Mouse (Mus musculus) testis, adult 2 months (tissue): ENCODE results near the gene Ddx23.

Source experiments
- CTCF ChIP-seq: fragments of 200-500 bp; IDR thresholded peaks from 2 replicates; pipeline ENCODE4 v1.5.1; 2012; ENCODE audit warnings: low read depth, mild to moderate bottlenecking, inconsistent platforms, low read length, moderate library complexity; ENCODE audit not compliant: control insufficient read depth, insufficient read depth, insufficient replicate concordance
- POLR2A ChIP-seq: fragments of 200-500 bp; IDR thresholded peaks from 2 replicates; pipeline ENCODE4 v1.6.1; 2012; ENCODE audit warnings: low read depth, mild to moderate bottlenecking, inconsistent platforms, low read length, moderate library complexity; ENCODE audit not compliant: control insufficient read depth

DNA sequence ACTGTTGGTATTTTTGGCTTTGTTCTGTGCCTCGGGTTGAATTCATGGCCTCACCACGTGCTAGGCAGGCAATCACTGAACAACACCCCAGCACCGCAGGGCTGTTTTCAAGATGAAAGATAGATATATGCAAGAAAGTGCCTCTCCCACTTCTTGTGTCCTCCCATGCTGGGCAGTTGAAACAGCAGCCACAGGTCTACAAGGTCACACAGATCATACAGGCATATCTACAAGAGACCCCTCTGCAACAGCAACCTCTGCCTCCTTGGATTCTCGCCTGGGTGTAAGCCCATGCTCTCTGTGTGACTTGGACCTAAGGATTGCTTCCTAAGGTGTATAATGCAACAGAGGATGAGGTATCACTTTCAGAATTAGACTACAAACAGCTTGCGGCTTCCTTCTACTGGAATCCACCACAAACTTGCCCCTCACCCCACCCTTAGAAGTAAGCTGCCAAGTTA, 39.3 kb downstream of the Ddx23 start:
- TF ChIP-seq POLR2A, result no peak
- TF ChIP-seq CTCF, result no peak
